Mouse (Mus musculus): ENCODE data around the gene Abcc1.

The Abcc1 gene

GRCm38 (mm10) chr16:14444059-14444855 lies 82.9 kb downstream of the Abcc1 start:
- DNase-seq: no peak

- DNase-seq: peak; percentile 53
Observed at GRCm38 (mm10) chr16:14445197-14445596, 83.8 kb downstream of the Abcc1 start.

GRCm38 (mm10) chr16:14447366-14447765 lies 86.0 kb downstream of the Abcc1 start:
- DNase-seq: no peak

- DNase-seq: no peak
Observed at GRCm38 (mm10) chr16:14448307-14448706, 86.9 kb downstream of the Abcc1 start.

- DNase-seq: no peak
Observed at GRCm38 (mm10) chr16:14449861-14450260, 88.5 kb downstream of the Abcc1 start.

- no peak for DNase-seq
Observed at GRCm38 (mm10) chr16:14451374-14452046, 90.2 kb downstream of the Abcc1 start.

GRCm38 (mm10) chr16:14462535-14462934 lies 101.2 kb downstream of the Abcc1 start:
- DNase-seq: no peak

- no peak for DNase-seq
Observed at GRCm38 (mm10) chr16:14465016-14465415, 103.7 kb downstream of the Abcc1 start.

- no peak for DNase-seq
Observed at GRCm38 (mm10) chr16:14468351-14468750, 107.0 kb downstream of the Abcc1 start.

- DNase-seq: no peak
Observed at GRCm38 (mm10) chr16:14468841-14469240, 107.5 kb downstream of the Abcc1 start.

GRCm38 (mm10) chr16:14472171-14472570 lies 110.8 kb downstream of the Abcc1 start:
- no peak for DNase-seq

- no peak for DNase-seq
Observed at GRCm38 (mm10) chr16:14473686-14474085, 112.3 kb downstream of the Abcc1 start.

- peak; percentile 20 for DNase-seq
Observed at GRCm38 (mm10) chr16:14475001-14475400, 113.6 kb downstream of the Abcc1 start.

- DNase-seq: no peak
Observed at GRCm38 (mm10) chr16:14476056-14476455, 114.7 kb downstream of the Abcc1 start.

GRCm38 (mm10) chr16:14476701-14477400 lies 115.5 kb downstream of the Abcc1 start:
- DNase-seq: no peak

GRCm38 (mm10) chr16:14477510-14478300 lies 116.3 kb downstream of the Abcc1 start:
- DNase-seq: no peak

- DNase-seq: no peak
Observed at GRCm38 (mm10) chr16:14479641-14480040, 118.3 kb downstream of the Abcc1 start.

GRCm38 (mm10) chr16:14483221-14483620 lies 121.9 kb downstream of the Abcc1 start:
- DNase-seq: no peak

GRCm38 (mm10) chr16:14493491-14494114 lies 132.2 kb downstream of the Abcc1 start:
- DNase-seq: peak; percentile 44

GRCm38 (mm10) chr16:14501649-14502360 lies 140.4 kb downstream of the Abcc1 start:
- DNase-seq: no peak

- no peak for DNase-seq
Observed at GRCm38 (mm10) chr16:14506461-14506860, 145.1 kb downstream of the Abcc1 start.

All from kidney, adult 9 months (tissue).